Mouse (Mus musculus): ENCODE data around the gene Gm5901. TPM values are rescaled to one million over a fixed set of nuclear protein-coding genes. Genes with fewer than 3 reads are reported as not detected.

Gene Gm5901
- polyA plus RNA-seq (2014; fragmentation: Illumina TruSeq; extraction: RNeasy Lipid Tissue Mini Kit (QIAGEN cat#74804); ENCODE audit: insufficient read depth, low read depth, low replicate concordance): not detected

DNA sequence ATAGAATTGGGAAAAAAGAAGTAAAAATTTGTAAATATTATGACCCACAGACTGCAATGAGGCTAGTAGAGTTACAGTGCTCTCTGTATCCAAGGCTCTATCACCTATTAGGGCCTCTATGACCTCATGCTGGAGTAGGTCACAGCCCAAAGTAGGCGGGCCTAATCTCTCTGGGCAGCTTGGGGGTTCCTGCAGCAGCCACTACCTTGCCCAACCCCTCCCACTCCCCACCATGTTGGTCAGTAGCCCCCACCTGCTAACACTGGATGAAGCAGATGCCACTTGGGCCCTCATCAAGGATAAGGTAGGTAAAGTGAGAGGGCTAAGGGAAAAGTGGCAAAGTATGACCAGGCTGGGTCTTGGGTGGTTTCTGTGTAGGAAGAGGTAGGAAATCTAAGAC lies at the start of gene Gm5901:
Gene Gm5901, plus strand, starts transcription at position 173 of the 400 bp plus-strand sequence.

DNA sequence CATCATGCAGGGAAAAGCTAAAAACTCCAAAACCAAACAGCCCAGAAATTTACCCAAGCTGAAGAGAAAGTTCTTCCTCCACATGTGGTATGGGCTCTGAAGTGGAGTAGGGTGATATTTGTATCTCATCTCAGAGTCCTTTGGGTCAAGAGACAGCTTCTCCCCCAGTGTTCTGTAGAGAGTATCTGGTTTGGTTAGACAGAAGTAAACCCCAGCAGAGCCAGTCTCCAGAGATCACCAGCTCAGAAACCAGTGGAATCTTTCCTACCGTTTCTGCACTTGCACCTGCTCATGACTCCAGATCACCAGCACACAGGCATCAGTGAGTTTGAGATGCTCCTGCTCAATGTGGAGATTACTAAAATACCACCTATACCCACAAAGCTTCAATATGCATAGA lies 40.8 kb upstream of the Gm5901 start, which contains the start of gene Olfr690:
Gene Olfr690, minus strand, starts transcription at position 101 of the 400 bp plus-strand sequence.

DNA sequence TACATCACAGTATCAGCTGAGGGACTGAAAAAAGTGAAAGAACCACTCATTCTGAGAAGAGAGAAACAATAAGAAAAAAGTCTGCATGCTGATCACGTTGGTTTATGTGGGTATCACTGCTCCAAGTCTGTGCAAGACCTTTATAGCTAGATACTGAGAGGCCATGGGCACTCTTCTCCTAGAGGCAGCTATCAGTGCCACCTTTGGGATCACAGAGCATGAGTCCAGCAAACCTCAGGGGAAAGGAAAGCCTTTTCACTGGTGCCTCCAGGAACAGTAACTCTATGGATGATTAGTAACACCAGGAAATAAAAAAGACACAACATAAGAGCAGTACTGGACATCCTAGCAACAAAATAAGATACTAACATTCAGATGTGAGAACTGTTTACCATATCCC lies 32.7 kb upstream of the Gm5901 start, which contains the start of gene Olfr691:
Gene Olfr691, minus strand, starts transcription at position 101 of the 400 bp plus-strand sequence.

DNA sequence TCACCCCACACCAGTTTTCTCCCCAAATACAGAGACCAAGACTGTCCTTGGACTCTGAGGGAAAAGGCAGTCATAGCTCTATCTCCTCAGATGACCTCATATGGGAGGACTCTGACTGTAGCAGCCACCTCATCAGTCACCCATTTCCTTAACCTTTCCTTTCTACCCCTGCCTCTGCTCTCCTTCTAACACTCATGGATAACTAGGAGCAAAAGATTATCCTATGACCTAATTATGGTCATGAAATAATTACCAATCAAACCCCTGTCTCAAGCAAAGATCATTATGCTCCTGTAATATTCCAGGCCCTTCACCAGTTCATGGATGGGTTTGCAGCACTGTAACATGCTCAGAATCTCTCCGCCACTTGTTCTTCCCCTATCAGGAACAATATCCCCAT lies 6.9 kb upstream of the Gm5901 start, which contains the start of gene Olfr692:
Gene Olfr692, plus strand, starts transcription at position 301 of the 400 bp plus-strand sequence.

DNA sequence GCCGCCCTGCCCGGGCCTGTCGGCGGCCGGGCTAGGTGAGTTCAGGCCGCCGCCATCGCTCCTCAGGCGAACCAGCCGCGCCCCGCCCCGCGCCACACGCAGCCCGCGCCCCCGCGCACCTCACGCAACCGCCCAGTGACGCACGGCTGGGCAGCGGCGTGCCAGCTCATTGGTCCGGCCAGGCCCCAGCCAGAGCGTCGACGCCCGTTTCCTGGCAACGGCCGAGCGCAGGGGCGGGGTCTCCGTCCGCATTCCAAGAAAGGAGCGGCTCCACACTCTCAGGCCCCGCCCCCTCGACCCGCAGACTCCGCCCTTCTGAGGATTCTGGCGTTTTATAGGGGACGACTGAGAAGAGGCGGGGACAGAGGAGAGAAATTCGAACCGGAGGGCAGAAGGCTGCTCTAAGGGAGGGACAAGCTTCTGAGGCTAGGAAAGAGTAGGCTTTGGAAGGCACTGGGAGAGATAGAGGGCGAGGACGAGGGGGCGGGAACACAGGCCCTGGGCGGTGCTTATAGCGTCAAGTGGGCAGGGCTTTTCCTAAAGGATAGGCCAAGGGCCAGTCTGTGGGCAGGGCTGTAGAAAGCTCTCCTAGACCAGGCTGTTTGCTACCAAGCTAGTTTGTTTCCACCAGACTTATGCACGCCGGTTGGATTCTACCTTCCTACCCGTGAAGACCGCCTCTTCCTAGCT lies 25.2 kb downstream of the Gm5901 start, which contains the start of gene Fam160a2:
Gene Fam160a2, minus strand, starts transcription at position 120 of the 690 bp plus-strand sequence.

DNA sequence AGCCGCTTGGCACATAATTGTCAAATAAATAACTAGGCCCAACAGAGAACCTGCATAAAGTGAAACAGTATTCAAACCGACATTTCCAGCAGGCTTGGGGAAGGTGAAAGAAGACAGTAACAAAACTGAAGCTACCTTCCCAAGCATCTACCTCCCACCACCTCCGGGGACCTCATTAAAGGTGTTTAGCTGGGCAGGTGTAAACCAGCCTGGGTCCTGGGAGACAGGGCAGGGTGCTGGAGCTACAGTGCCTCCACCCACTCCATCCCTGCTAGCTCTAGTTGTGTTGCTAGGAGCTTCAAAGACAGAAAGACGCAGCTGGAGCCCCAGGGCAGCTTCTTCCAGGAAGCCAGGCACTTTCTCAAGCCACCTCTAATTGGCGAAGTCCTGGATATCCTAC lies 29.4 kb downstream of the Gm5901 start, which contains the start of gene Cnga4:
Gene Cnga4, plus strand, starts transcription at position 301 of the 400 bp plus-strand sequence.

DNA sequence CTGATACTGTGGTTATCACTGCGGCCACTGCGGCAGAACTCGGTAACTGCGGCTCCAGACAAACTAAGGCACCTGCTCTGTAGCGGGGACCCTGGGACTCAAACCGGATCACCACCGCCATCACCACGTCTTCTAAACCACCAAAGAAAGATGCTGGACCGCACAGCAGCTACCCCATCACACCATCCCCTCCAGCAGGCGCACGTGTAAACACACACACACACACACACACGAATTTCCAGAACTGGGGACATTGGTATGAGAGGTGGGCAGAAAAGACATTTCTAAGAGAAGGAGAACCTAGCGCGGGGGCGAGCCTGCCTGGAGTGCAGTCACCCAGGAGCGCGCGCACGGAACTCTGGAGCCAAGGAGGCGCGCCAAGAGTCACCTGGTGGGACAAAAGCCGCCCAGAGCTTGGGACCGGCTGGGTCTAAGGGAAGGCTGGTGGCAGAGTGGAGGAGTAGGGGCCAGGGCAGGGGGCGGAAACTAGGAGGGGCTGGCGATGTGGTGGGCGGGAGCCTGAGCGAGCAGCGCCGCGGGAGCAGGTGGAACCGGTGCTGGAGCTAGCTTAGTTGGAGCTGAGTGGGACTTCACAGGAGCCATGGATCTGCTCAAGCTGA lies 50.7 kb downstream of the Gm5901 start, which contains the start of gene Cckbr:
Gene Cckbr, plus strand, starts transcription at position 308 of the 620 bp plus-strand sequence.

Other genes starting within 250 kb of the Gm5901 start
- not detected for gene Olfr683, start 228.0 kb upstream of the Gm5901 start, polyA plus RNA-seq (2014; fragmentation: Illumina TruSeq; extraction: RNeasy Lipid Tissue Mini Kit (QIAGEN cat#74804); ENCODE audit: insufficient read depth, low read depth, low replicate concordance)
- not detected for gene Olfr684, start 211.4 kb upstream of the Gm5901 start, polyA plus RNA-seq (2014; fragmentation: Illumina TruSeq; extraction: RNeasy Lipid Tissue Mini Kit (QIAGEN cat#74804); ENCODE audit: insufficient read depth, low read depth, low replicate concordance)
- gene Olfr685, start 189.0 kb upstream of the Gm5901 start, polyA plus RNA-seq (2014; fragmentation: Illumina TruSeq; extraction: RNeasy Lipid Tissue Mini Kit (QIAGEN cat#74804); ENCODE audit: insufficient read depth, low read depth, low replicate concordance): not detected
- not detected for gene Olfr686, start 167.6 kb upstream of the Gm5901 start, polyA plus RNA-seq (2014; fragmentation: Illumina TruSeq; extraction: RNeasy Lipid Tissue Mini Kit (QIAGEN cat#74804); ENCODE audit: insufficient read depth, low read depth, low replicate concordance)
- gene Olfr688, start 86.9 kb upstream of the Gm5901 start, polyA plus RNA-seq (2014; fragmentation: Illumina TruSeq; extraction: RNeasy Lipid Tissue Mini Kit (QIAGEN cat#74804); ENCODE audit: insufficient read depth, low read depth, low replicate concordance): not detected
- not detected for gene Olfr689, start 63.9 kb upstream of the Gm5901 start, polyA plus RNA-seq (2014; fragmentation: Illumina TruSeq; extraction: RNeasy Lipid Tissue Mini Kit (QIAGEN cat#74804); ENCODE audit: insufficient read depth, low read depth, low replicate concordance)
- not detected for gene Olfr690, start 40.9 kb upstream of the Gm5901 start, polyA plus RNA-seq (2014; fragmentation: Illumina TruSeq; extraction: RNeasy Lipid Tissue Mini Kit (QIAGEN cat#74804); ENCODE audit: insufficient read depth, low read depth, low replicate concordance)
- not detected for gene Olfr691, start 32.8 kb upstream of the Gm5901 start, polyA plus RNA-seq (2014; fragmentation: Illumina TruSeq; extraction: RNeasy Lipid Tissue Mini Kit (QIAGEN cat#74804); ENCODE audit: insufficient read depth, low read depth, low replicate concordance)
- not detected for gene Olfr692, start 6.8 kb upstream of the Gm5901 start, polyA plus RNA-seq (2014; fragmentation: Illumina TruSeq; extraction: RNeasy Lipid Tissue Mini Kit (QIAGEN cat#74804); ENCODE audit: insufficient read depth, low read depth, low replicate concordance)
- gene Fam160a2, start 25.0 kb downstream of the Gm5901 start, polyA plus RNA-seq (2014; fragmentation: Illumina TruSeq; extraction: RNeasy Lipid Tissue Mini Kit (QIAGEN cat#74804); ENCODE audit: insufficient read depth, low read depth, low replicate concordance): 12.5 TPM
- not detected for gene Cnga4, start 29.5 kb downstream of the Gm5901 start, polyA plus RNA-seq (2014; fragmentation: Illumina TruSeq; extraction: RNeasy Lipid Tissue Mini Kit (QIAGEN cat#74804); ENCODE audit: insufficient read depth, low read depth, low replicate concordance)
- gene Cckbr, start 50.7 kb downstream of the Gm5901 start, polyA plus RNA-seq (2014; fragmentation: Illumina TruSeq; extraction: RNeasy Lipid Tissue Mini Kit (QIAGEN cat#74804); ENCODE audit: insufficient read depth, low read depth, low replicate concordance): not detected
- 51.0 TPM for gene Cavin3, start 107.3 kb downstream of the Gm5901 start, polyA plus RNA-seq (2014; fragmentation: Illumina TruSeq; extraction: RNeasy Lipid Tissue Mini Kit (QIAGEN cat#74804); ENCODE audit: insufficient read depth, low read depth, low replicate concordance)
- gene Smpd1, start 179.3 kb downstream of the Gm5901 start, polyA plus RNA-seq (2014; fragmentation: Illumina TruSeq; extraction: RNeasy Lipid Tissue Mini Kit (QIAGEN cat#74804); ENCODE audit: insufficient read depth, low read depth, low replicate concordance): 50.9 TPM
- gene Apbb1, start 206.6 kb downstream of the Gm5901 start, polyA plus RNA-seq (2014; fragmentation: Illumina TruSeq; extraction: RNeasy Lipid Tissue Mini Kit (QIAGEN cat#74804); ENCODE audit: insufficient read depth, low read depth, low replicate concordance): 47.5 TPM
- 1.7 TPM for gene Hpx, start 225.1 kb downstream of the Gm5901 start, polyA plus RNA-seq (2014; fragmentation: Illumina TruSeq; extraction: RNeasy Lipid Tissue Mini Kit (QIAGEN cat#74804); ENCODE audit: insufficient read depth, low read depth, low replicate concordance)

Measured in lung, adult 10 weeks (tissue).